Mouse (Mus musculus): ENCODE data around the gene Ak5.

The Ak5 gene

DNA sequence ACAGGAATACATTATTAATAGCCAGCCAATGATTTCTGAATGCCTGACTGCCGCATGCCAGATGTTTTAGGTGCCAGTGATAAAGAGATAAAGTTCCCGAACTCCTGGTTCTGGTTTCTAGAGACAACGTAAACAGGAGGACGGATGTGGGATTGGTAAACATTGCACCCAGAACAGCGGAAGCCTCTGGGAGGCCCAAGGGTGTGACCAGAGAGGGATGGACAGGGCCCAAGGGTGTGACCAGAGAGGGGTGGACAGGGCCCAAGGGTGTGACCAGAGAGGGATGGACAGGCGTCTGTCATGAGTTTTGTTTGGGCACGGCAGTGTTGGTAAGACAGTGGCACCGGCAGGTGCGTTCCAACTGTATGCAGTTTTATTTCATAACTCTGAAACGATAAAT is 148.6 kb downstream of the Ak5 start:
- DNase-seq (ENCODE audit: low read depth, low spot score), result no peak

DNA sequence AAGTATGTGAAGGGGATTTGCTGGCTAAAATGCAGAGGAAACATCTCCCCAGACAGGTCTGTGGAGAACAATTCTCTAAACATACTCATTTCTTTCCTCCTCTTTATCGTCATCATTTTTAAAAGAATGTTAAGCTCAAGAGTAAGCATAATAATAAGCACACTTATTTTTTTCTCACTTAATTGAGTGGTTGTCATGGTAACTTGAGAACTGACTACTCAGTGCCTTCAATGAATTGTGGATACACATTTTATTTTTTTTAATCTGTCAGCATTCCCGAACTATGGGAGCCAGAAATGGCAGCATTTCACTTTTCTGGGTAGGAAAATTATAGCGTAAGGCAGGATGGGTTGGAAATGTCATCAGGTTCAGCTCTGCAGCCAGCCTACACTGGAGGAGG is 151.6 kb downstream of the Ak5 start:
- DNase-seq (ENCODE audit: low read depth, low spot score), result no peak

DNA sequence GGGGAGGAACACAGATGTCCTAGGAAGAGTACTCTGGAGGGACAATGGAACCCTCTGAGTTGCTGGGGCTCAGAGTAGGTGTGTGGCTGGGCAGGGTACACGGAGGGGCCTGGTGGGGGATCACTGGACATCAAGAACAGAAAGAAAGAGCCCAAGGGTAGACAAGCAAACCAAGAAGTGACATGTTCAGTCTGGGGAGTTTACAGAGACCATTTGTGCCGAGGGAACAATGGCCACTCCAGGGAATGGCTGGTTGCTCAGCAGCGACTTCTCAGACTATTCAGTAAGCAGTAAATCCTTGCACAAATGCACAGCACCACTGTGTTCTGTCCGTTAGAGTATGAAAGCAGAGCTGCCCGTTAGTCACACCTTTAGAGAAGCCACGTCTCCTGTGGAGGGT is 152.2 kb downstream of the Ak5 start:
- DNase-seq (ENCODE audit: low read depth, low spot score), result no peak

DNA sequence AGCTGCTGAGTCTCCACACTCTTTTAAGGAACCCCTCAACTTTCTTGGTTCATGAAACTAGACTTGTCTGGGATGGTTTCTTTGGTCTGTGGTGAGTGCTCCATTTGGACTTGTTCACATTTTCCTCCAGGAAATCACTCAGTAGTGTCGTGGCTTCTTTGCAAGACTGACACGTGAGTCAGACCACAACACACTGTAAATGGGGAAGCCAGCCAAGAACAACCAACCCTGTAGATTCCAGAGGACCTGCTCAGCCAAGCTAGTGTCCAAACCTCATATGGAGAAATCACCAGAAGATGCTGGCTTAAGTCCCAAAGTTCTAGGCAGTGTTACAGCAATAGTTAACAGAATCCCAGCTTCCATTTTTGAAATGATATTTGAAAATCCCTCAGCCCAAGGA is 155.6 kb downstream of the Ak5 start:
- DNase-seq (ENCODE audit: low read depth, low spot score), result no peak

DNA sequence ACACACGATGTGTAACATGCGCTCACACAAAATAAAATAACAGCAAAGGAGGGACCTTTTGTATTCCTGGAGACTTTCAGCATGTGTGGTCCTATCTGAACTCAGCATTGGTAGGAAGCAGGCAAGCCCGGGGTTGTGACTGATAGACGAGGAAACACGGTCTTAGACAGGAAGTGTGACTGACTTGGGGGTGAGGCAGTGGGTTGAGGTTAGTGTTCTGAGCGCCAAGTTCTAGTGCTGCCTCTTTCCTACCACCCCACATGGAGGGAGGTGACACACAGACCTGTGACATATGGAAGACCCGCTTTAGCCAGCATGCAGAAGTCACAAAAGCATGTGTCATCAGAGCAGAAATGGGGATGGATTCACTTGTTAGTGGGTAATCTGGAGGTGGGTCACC is 158.9 kb downstream of the Ak5 start:
- no peak for DNase-seq (ENCODE audit: low read depth, low spot score)

DNA sequence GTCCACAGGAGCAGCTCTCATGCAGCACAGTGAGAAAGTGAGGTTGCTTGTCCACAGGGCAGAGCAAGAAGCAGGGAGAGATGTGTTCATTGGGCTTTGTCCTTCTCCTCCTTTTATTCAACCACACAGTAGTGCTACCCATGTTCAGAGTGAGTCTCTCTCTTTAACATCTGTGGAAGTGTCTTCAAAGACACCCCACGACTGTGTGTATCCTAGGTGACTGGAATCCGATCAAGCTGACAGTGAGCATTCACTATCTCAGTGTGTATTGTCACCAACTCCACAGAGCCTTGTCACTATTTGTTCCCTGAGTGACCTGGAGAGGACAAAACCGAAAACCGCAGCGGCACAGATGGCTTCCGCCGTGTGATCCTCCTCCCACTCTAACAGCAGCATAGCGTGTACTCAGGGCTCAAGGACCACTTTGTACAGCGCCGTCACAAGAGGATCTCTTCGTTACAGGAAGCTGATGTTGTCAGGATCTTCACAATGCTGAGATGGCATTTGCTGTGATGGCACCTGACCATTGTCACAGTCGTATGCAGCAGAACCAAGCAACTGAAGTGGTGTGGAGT is 159.7 kb downstream of the Ak5 start:
- no peak for DNase-seq (ENCODE audit: low read depth, low spot score)

DNA sequence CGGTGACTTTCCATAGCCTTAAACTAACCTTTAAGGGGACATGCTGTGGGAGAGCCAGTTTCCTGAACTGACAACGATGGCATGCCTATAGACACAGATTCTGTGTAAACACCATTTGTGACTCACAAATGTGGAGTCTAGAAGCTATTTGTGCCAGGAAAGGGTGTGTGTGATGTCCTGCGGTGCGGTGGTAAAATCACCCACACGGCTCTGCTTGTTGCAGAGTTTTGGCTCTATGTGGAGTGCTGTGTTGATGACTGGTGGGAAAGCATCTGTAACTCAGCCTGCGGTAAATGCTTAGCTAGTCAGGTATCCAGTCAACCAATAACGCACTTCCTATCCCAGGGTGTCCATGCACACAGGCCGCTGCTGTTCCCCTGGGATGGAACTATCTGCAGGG is 160.3 kb downstream of the Ak5 start:
- DNase-seq (ENCODE audit: low read depth, low spot score), result no peak

DNA sequence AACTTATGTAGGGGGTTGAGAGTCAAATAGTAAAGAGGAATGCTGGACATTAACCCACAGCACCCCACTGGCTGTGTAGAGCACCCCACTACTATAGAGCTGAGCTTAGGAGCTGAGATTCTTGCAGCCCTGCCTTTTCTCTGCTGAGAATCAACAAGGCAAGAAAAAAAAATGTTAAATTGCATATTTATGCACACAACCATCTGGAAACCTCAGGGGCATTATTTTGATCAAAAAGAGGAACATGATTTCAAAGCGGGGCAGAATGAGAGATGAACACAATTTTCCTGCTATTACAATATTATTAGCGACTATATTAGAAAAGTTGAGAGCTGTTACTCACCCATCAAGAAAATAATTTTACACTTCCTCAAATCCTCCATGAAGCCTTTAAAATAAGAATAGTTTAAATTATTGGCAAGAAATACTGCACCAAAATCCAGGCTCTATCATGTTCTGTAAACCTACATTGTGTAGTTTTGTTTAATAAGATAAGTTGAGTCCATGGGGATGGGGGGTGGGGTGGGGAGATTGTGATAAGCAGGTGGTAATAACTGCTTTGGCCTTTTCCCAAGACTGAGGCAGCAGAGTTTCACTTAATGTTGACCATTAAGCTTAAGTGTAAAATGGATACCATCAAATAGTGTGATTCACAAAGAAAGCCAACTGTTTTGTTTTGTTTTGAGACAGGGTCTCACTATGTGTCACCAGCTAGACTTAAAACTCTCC is 169.0 kb downstream of the Ak5 start:
- DNase-seq (ENCODE audit: low read depth, low spot score), result no peak

DNA sequence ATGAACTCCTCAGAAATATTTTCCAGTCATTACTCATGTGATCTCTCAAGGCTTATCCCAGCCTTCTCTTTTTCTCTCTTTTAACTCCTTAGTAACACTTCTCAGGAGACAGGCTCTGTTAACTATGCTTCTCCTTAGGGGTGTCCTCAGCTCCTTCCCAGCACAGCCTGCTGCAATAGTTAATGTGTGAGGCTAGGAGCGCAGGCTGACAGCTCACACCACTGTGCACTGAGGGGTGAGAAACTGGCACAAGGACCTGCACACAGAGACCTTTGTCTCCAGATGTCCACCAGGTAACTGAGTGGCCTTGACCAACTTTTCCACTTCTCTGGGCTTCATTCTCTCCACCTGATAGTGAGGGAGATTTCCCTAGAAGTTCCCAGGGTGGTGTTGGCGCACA is 170.3 kb downstream of the Ak5 start:
- DNase-seq (ENCODE audit: low read depth, low spot score), result no peak

DNA sequence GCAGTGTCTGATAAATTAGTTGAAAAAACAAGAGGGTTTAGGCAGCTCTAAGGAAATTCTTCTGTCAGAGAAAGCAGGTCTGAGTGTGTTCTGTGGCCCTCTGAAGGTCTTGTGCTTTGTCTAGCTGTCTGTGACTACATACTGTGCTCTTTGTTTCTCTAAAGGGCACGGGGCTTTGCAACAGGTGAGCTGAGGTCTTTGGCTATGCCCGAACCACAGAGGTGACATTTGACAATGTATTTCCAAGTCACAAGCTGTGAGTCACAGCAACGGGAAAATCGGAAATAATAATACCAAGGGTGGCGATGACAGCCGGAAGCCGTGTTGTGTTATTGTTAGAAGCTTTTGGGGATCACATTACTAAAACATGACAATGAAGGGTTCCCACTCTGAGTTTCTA is 171.1 kb downstream of the Ak5 start:
- no peak for DNase-seq (ENCODE audit: low read depth, low spot score)

DNA sequence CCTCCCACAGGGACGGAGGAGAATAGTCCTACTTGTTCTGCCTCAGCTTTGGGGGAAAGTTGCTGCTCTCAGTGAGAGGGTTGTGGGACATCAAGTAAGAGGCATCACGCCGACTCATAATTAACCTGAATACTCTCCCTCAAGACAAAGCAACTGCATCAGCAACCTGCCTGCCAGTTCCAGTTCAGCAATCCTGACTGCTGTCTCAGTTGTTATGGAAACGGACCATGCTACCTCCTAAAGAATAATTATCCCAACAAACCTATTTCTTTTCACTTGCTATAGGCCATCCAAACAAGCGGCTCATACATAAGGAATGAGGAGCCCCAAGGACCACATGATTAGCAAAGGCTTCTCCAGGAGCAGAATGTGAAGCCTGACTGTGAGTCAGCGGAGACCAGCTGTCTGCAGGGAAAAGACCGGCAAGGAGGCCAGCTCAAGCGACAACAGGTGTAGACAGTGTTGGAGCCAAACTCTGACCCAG is 172.7 kb downstream of the Ak5 start:
- no peak for DNase-seq (ENCODE audit: low read depth, low spot score)

DNA sequence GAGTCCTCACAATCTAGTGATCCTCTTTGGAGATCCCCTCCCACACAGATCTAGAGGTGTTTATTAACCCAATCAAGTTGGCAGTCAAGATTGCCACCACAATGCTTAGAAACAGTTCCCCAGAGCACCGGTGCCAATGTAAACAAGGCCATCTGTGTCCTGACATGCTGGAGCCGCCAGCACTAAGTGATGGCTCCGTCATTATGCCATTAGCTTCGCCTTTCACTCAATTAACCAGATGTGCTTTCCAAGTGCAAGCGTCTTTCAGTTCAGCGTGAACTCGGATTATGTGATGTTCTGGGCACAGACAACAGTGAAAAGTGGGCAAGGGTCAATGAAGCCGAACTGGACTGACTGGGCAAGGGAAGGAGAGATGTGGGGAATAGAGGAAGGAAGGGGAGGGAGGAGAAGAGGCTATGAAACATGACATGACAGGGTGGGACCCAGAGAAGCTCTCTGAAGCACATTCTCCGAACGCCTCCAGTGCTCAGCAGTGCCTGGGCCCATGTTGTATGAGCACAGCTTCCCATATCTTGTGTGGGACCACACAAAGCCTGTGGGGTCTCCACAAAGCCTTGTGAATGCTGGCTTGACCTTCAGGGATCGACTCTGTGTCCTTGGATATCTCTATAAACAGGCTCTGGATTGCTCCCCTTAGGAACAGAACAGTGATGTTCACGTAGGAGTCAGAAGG is 173.3 kb downstream of the Ak5 start:
- no peak for DNase-seq (ENCODE audit: low read depth, low spot score)

DNA sequence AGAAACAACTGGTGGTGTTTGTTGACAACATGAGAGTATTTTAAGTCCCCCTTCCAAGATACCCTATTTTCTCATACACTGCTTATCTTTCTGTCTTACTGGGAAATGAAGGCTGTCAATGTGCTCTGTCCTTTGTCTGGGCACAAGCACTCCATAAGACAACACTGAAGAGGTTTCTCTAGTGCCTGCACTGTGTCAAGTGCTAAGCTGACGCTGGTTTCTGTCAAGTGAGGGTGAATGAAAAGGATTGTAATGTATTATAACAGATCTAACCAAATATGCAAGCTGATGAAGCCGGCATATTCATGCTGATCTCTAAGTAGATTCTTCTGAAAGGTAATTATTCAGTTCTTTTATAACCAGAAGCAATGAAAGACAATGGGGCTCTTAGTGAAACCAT is 174.3 kb downstream of the Ak5 start:
- DNase-seq (ENCODE audit: low read depth, low spot score), result no peak

DNA sequence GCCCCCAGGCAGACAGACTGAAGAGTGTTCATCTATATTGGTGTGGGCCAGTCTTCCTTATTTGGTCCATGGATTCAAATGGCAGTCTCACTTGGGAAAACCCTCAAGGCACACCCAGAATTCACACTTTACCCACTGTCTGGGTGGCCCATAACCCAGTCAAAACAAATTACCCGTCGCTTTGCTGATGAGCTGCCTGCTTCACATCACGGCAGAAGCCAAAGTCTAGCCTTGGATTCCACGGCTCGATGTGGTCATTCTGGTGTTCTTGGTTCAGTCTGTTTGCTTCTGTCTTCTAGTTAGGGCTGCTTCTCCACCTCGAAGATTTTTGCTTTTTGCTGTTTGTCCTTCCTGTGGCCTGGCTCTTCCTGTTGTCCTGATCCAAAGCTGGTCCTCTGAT is 175.9 kb downstream of the Ak5 start:
- no peak for DNase-seq (ENCODE audit: low read depth, low spot score)

DNA sequence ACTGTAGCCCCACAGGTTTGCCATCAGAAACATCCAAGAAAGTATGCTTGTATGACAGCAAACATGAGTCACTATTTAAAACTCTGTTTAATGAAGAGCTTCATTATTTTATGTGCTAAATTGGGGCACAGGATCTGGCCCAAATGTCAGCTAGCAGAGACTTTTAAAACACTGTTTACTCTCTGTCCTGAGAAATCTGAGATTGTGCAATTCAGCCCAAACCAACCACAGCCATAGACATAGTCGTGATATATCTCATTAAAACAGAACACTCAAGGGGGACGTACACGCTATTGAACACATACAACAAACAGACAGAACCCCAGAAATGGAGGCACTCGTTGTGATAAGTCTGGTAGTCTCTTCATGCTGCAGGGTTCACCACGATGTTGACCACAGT is 177.7 kb downstream of the Ak5 start:
- no peak for DNase-seq (ENCODE audit: low read depth, low spot score)

DNA sequence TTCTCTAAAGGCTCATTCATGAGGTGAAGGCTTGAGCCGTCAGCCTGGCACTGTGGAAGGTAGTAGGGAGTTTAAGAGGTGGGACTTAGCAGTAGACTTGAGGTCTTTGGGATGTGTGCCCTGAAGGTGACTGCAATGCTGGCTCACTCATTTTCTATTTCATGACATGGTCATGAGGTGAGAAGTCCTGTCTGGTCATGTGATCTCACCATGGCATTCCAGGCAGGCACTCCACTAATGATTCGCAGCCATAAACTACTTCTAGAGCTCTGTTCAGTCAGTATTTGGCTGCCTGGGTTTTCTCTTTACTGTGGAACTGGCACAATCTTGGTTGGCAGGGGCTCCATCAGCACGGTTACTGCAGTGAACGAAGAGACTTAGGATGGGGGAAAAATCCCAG is 179.2 kb downstream of the Ak5 start:
- DNase-seq (ENCODE audit: low read depth, low spot score), result no peak

DNA sequence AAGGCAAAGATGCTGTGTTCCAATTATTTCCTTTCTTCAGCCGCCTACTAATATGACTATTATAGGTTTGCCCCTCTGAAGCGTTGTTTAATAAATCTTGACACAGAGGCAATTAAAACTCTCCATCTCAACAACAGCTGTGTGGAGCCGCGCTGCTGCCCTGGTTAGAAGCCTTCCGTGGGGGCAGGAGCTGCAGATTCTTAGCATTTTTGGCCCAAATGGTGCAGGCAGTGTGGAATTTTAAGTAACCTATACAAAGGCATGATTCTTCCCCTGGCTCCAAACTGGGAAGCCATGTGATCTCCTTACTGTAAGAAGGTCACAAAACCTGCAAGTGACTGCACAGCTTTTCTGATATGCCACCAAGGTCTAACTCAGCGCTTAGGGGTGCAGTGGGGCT is 184.0 kb downstream of the Ak5 start:
- no peak for DNase-seq (ENCODE audit: low read depth, low spot score)

DNA sequence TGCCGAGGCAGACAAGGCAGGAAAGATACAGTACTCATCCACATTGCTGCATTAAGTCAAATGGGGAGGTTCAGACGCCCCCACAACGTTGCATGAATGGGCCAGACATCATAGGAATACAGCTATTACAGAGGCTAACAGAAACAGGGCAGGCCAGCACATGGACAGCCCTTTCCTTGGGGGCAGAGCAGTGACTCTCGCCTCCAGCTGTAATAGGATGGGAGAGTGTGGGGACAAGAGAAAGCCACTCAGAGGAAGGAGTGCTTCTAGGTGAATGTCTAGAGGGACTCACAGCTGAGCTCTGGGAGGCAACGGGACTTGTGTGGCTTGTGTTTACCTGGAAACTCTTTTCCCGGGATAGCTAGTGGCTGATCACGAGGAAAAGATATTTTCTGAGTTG is 184.4 kb downstream of the Ak5 start:
- no peak for DNase-seq (ENCODE audit: low read depth, low spot score)

DNA sequence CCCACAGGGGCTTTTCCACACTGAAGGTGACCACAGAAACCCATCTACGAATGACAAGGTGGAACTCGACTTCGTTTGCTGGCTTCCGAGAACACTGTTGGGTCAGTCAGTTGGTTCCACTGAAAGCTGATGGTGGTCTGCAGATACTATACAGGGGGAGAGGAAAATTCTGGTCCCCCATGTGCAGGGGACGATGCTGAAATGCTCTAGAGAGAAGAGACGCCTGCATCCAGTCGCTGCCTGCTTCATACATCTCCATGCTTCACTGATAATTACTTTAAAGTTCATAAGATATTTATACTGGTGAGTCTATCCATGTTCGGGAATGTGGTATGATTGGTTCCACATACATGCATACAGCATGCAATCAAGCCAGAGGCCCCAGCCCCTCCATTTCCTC is 186.0 kb downstream of the Ak5 start:
- no peak for DNase-seq (ENCODE audit: low read depth, low spot score)

DNA sequence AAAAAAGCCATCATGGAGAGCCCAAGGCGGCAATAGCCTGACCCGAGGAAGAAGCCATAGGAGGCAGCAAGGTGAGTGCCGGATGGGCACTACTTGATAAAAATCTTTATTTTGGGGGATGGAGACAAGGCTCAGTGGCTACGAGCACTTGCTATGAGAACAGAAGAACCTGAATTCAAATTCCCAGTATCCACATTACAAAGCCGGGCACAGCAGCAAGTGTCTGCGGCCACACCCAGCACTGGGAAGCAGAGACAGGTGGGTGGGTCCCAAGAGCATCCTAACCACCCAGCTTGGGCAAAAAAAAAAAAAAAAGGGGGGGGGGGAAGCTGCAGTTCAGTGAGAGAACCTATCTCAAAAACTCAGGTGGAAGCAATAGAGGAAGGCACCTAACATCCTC is 187.8 kb downstream of the Ak5 start:
- DNase-seq (ENCODE audit: low read depth, low spot score), result no peak

DNA sequence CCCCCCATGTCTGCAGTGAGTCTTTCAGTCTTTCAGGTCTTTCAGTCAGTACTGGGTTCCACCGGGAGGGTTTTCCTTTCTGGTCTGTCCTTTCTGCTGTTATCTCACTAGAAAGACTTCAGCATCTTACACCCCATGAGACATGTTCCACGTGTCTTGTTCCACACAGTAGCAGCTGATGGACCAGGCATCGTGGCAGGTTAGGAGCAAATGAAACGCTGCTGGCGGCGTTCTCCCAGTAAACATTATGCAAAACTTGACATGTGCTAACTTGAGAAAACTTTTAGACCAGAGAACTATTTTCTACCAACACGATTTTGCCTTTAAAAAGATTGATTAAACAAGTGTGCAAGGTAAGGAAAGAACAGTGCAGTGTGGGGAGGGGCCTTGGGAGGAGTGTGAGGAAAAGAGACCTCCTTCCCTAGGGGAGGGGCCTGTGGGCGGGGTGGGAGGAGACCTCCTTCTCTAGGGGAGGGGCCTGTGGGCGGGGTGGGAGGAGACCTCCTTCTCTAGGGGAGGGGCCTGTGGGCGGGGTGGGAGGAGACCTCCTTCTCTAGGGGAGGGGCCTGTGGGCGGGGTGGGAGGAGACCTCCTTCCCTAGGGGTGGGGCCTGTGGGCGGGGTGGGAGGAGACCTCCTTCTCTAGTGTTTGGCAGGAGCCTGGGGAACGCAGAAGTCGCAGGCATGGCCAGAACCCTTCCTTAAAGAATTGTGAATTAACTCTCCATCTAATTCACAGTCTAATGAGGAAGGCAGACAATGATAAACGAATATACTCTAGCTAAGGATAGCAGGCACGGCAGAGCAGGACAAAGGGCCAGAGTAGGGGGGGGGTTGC is 189.3 kb downstream of the Ak5 start:
- DNase-seq (ENCODE audit: low read depth, low spot score), result no peak

DNA sequence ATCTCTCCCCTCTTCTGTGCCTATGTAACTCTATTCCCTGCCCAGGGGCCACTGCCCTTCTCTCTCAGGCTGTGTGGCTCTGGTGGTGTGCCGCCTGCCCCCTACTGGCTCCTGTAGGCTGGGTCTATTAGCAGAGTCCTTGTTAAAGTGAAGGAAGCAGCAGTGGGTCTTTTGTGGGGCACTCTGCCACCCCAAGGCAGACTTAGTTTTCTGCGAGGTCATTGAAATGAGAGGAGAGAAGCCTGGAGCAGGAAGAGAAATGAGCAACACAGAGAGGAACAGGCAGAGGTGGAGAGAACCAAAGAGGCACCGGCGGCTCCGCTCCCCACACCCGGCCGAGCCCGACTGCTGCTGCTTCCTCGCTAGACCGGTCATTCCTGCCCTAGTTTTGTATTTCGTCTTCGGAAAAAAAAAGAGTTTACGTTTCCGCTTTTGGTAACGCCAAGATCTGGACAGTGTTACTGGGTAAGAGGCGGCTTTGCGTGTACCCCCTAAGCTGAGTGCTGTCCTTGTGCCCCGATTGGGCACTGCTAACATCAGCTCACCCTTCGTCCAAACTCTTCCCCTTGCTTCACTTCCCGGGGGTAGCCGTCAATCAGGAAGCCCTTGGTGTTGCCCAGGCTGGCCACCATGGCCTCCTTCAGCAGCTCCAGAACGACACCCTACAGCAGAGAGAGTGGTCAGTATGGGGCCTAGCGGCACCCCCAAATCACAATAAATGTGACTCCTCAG is 190.2 kb downstream of the Ak5 start:
- DNase-seq (ENCODE audit: low read depth, low spot score), result no peak
